17 mouse cellular contexts compared by ENCODE assay signal in genomic region chr6:75254076-75254414, GRCm38 (mm10).
DNase-seq lines count a peak whose midpoint lies in the region; ATAC-seq and TF ChIP-seq lines count a peak whose summit lies in the region.
"Had no signal": no experiment of that assay in that cellular context is flagged by ENCODE, and none has a peak within 500 bp of the region (broad histone marks: within the 10 kb centered on the region; RNA-seq: fewer than 3 reads in every experiment).

No protein-coding gene starts in this region.

- ATAC-seq in forebrain, embryonic 14.5 days = no peak; the same call in 1 of the 2 replicates
- ATAC-seq in kidney, embryonic 15.5 days (replicated peaks; ENCODE audit: low FRiP score) = no peak
- ATAC-seq in neural tube, embryonic 13.5 days (ENCODE audit: low read depth) = peak; percentile 59; the same call in 1 of the 2 replicates
- no peak for ATAC-seq in hindbrain, embryonic 14.5 days (ENCODE audit: low FRiP score)
- ATAC-seq: activated CD4-positive, CD25-positive, alpha-beta regulatory T cell, adult 4 months; intestine, embryonic 16.5 days; Patski had no signal

- no peak overlapping the region for H3K4me3 ChIP-seq in forebrain, embryonic 14.5 days (ENCODE audit: low read depth, low read length)
- H3K4me3 ChIP-seq in forebrain, embryonic 10.5 days = no peak overlapping the region
- no peak overlapping the region for H3K4me3 ChIP-seq in kidney, adult 2 months (ENCODE audit: insufficient read depth, low read depth, low read length)
- H3K4me3 ChIP-seq in kidney, embryonic 15.5 days (replicated peaks) = no peak overlapping the region
- H3K4me3 ChIP-seq in neural tube, embryonic 13.5 days = no peak overlapping the region
- H3K4me3 ChIP-seq in hindbrain, embryonic 14.5 days (replicated peaks; ENCODE audit: low read length) = no peak overlapping the region
- H3K4me3 ChIP-seq: embryonic facial prominence, embryonic 13.5 days; heart, embryonic 10.5 days had no signal

- no peaks in the 10 kb centered on the region for H3K9me3 ChIP-seq in forebrain, embryonic 14.5 days (replicated peaks; ENCODE audit: control insufficient read depth, low read length)
- no peaks in the 10 kb centered on the region for H3K9me3 ChIP-seq in forebrain, embryonic 10.5 days
- no peaks in the 10 kb centered on the region for H3K9me3 ChIP-seq in kidney, embryonic 15.5 days (replicated peaks)
- no peaks in the 10 kb centered on the region for H3K9me3 ChIP-seq in neural tube, embryonic 13.5 days
- H3K9me3 ChIP-seq in hindbrain, embryonic 14.5 days (ENCODE audit: control insufficient read depth, low read length) = no peaks in the 10 kb centered on the region
- H3K9me3 ChIP-seq: embryonic facial prominence, embryonic 13.5 days; heart, embryonic 10.5 days had no signal

- no peaks in the 10 kb centered on the region; the same call in 1 of the 2 replicates for H3K4me1 ChIP-seq in forebrain, embryonic 14.5 days (ENCODE audit: control insufficient read depth, insufficient read depth, low read length)
- no peaks in the 10 kb centered on the region for H3K4me1 ChIP-seq in forebrain, embryonic 10.5 days
- H3K4me1 ChIP-seq in kidney, adult 2 months (ENCODE audit: control insufficient read depth, insufficient read depth, low read length) = no peaks in the 10 kb centered on the region
- H3K4me1 ChIP-seq in kidney, embryonic 15.5 days = no peaks in the 10 kb centered on the region
- peaks cover 8% of the 10 kb centered on the region; the same call in 1 of the 2 replicates for H3K4me1 ChIP-seq in neural tube, embryonic 13.5 days (replicated peaks)
- no peaks in the 10 kb centered on the region for H3K4me1 ChIP-seq in hindbrain, embryonic 14.5 days (replicated peaks; ENCODE audit: control insufficient read depth, insufficient read depth, low read length)
- H3K4me1 ChIP-seq: embryonic facial prominence, embryonic 13.5 days; heart, embryonic 10.5 days had no signal

- TF ChIP-seq POLR2A in kidney, adult 2 months (IDR thresholded peaks at IDR 0.05; ENCODE audit: low read depth, low read length) = no peak

- no peak for TF ChIP-seq CTCF in kidney, adult 2 months (conservative IDR thresholded peaks at IDR 0.05; ENCODE audit: insufficient read depth, insufficient read length, low read depth, low read length)

- WGBS in forebrain, embryonic 14.5 days = 67% methylated on average over 3 of the region's 3 CpGs
- 78% methylated on average over 3 of the region's 3 CpGs for WGBS in forebrain, embryonic 10.5 days
- 55% methylated on average over 3 of the region's 3 CpGs for WGBS in kidney, adult 2 months
- WGBS in kidney, embryonic 15.5 days = 67% methylated on average over 3 of the region's 3 CpGs
- 64% methylated on average over 3 of the region's 3 CpGs for WGBS in neural tube, embryonic 13.5 days
- WGBS in hindbrain, embryonic 14.5 days = 68% methylated on average over 3 of the region's 3 CpGs

- no peaks in the 10 kb centered on the region for H3K36me3 ChIP-seq in forebrain, embryonic 14.5 days (ENCODE audit: control insufficient read depth, insufficient read depth, low read length)
- H3K36me3 ChIP-seq in forebrain, embryonic 10.5 days (replicated peaks) = no peaks in the 10 kb centered on the region
- H3K36me3 ChIP-seq in kidney, adult 2 months (ENCODE audit: control insufficient read depth, insufficient read depth, low read length) = no peaks in the 10 kb centered on the region
- H3K36me3 ChIP-seq in kidney, embryonic 15.5 days = no peaks in the 10 kb centered on the region
- no peaks in the 10 kb centered on the region for H3K36me3 ChIP-seq in neural tube, embryonic 13.5 days
- H3K36me3 ChIP-seq in hindbrain, embryonic 14.5 days (replicated peaks; ENCODE audit: control insufficient read depth, insufficient read depth) = no peaks in the 10 kb centered on the region
- H3K36me3 ChIP-seq: embryonic facial prominence, embryonic 13.5 days; heart, embryonic 10.5 days had no signal

- no peaks in the 10 kb centered on the region for H3K27me3 ChIP-seq in forebrain, embryonic 14.5 days (replicated peaks; ENCODE audit: control insufficient read depth, insufficient read depth, low read length)
- H3K27me3 ChIP-seq in forebrain, embryonic 10.5 days (ENCODE audit: poor library complexity, severe bottlenecking) = no peaks in the 10 kb centered on the region
- no peaks in the 10 kb centered on the region for H3K27me3 ChIP-seq in kidney, adult 2 months (replicated peaks; ENCODE audit: control insufficient read depth, insufficient read depth, low read length)
- H3K27me3 ChIP-seq in kidney, embryonic 15.5 days = no peaks in the 10 kb centered on the region
- H3K27me3 ChIP-seq in neural tube, embryonic 13.5 days = no peaks in the 10 kb centered on the region
- H3K27me3 ChIP-seq in hindbrain, embryonic 14.5 days (ENCODE audit: control insufficient read depth, insufficient read depth, low read length) = no peaks in the 10 kb centered on the region
- H3K27me3 ChIP-seq: CH12.LX; embryonic facial prominence, embryonic 13.5 days; Patski had no signal

- DNase-seq in forebrain, embryonic 14.5 days (ENCODE audit: low spot score) = no peak
- no peak for DNase-seq in forebrain, embryonic 10.5 days (ENCODE audit: extremely low spot score, low spot score)
- peak; percentile 21 for DNase-seq in kidney, adult 2 months
- no peak for DNase-seq in neural tube, embryonic 10.5 days (ENCODE audit: extremely low spot score, low spot score)
- DNase-seq in hindbrain, embryonic 14.5 days (ENCODE audit: low spot score) = no peak
- DNase-seq: cerebellum, adult 18-20 months; cerebellum, adult 9-11 months; heart, adult 18-20 months; heart, postnatal 10 days had no signal

- peak overlapping the region; percentile 55; the same call in 1 of the 2 replicates for H3K27ac ChIP-seq in forebrain, embryonic 14.5 days (ENCODE audit: low read depth, low read length)
- no peak overlapping the region for H3K27ac ChIP-seq in forebrain, embryonic 10.5 days
- H3K27ac ChIP-seq in kidney, adult 2 months (ENCODE audit: insufficient read depth, low read depth, low read length) = no peak overlapping the region
- H3K27ac ChIP-seq in kidney, embryonic 15.5 days = no peak overlapping the region
- peak overlapping the region; percentile 34; the same call in 1 of the 2 replicates for H3K27ac ChIP-seq in neural tube, embryonic 13.5 days (replicated peaks)
- 0 out of 2 replicates have a peak overlapping the region, but pooled peaks have one; percentile 14 for H3K27ac ChIP-seq in hindbrain, embryonic 14.5 days
- H3K27ac ChIP-seq: embryonic facial prominence, embryonic 13.5 days; heart, embryonic 10.5 days had no signal

- no peak overlapping the region for H3K4me2 ChIP-seq in forebrain, embryonic 14.5 days (ENCODE audit: low read length)
- no peak overlapping the region for H3K4me2 ChIP-seq in kidney, embryonic 15.5 days
- H3K4me2 ChIP-seq in neural tube, embryonic 13.5 days = no peak overlapping the region
- H3K4me2 ChIP-seq in hindbrain, embryonic 14.5 days (replicated peaks) = no peak overlapping the region
- H3K4me2 ChIP-seq: embryonic facial prominence, embryonic 13.5 days had no signal

- no peak overlapping the region for H3K9ac ChIP-seq in forebrain, embryonic 14.5 days (ENCODE audit: low read length)
- H3K9ac ChIP-seq in kidney, embryonic 15.5 days = no peak overlapping the region
- H3K9ac ChIP-seq in neural tube, embryonic 13.5 days = no peak overlapping the region
- H3K9ac ChIP-seq in hindbrain, embryonic 14.5 days = no peak overlapping the region
- H3K9ac ChIP-seq: embryonic facial prominence, embryonic 13.5 days had no signal

Comparison
In these comparisons a context has a peak if more than half of its experiments do, and no peak if none do; other contexts are left out.
1. H3K27ac ChIP-seq: peak in forebrain, embryonic 14.5 days (single experiment), neural tube, embryonic 13.5 days (single experiment) and hindbrain, embryonic 14.5 days (single experiment); none in forebrain, embryonic 10.5 days (single experiment), kidney, adult 2 months (single experiment) and kidney, embryonic 15.5 days (single experiment).